Mouse (Mus musculus) stomach, postnatal 0 days (tissue): ENCODE measurements around the gene Defb36. TPM values are rescaled to one million over a fixed set of nuclear protein-coding genes. Genes with fewer than 3 reads are reported as not detected.

Source experiments
- ATAC-seq: fragments of 200-750 bp; cut with Nextera tagmentation; 2 replicates; pipeline ENCODE4 v1.8.0; 2017; ENCODE audit not compliant: low FRiP score, low TSS enrichment
- DNase-seq: peaks from one replicate; pipeline ENCODE4 v3.0.0-alpha.2; 2016; ENCODE audit warnings: low spot score
- H3K27ac ChIP-seq: fragments of 300-500 bp; sonication (generic); replicated peaks from 2 replicates; pipeline ENCODE4 v1.5.1; 2014; ENCODE audit warnings: mild to moderate bottlenecking, control low read depth
- H3K27me3 ChIP-seq: fragments of 300-500 bp; sonication (generic); 2 replicates; pipeline ENCODE4 v1.6.1; 2014; ENCODE audit warnings: low read length; ENCODE audit not compliant: control insufficient read depth, insufficient read depth
- H3K36me3 ChIP-seq: fragments of 300-500 bp; sonication (generic); 2 replicates; pipeline ENCODE4 v1.6.1; 2014; ENCODE audit warnings: low read length, mixed read lengths; ENCODE audit not compliant: control insufficient read depth, insufficient read depth
- H3K4me1 ChIP-seq: fragments of 300-500 bp; sonication (generic); replicated peaks from 2 replicates; pipeline ENCODE4 v1.6.1; 2014; ENCODE audit warnings: antibody characterized with exemption; ENCODE audit not compliant: control insufficient read depth, insufficient read depth
- H3K4me2 ChIP-seq: fragments of 300-500 bp; sonication (generic); replicated peaks from 2 replicates; pipeline ENCODE4 v1.6.1; 2014; ENCODE audit warnings: low read depth, mild to moderate bottlenecking, control low read depth, moderate library complexity
- H3K4me3 ChIP-seq: fragments of 300-500 bp; sonication (generic); 2 replicates; pipeline ENCODE4 v1.5.1; 2014; ENCODE audit warnings: low read depth, low read length, control low read depth
- H3K9ac ChIP-seq: fragments of 300-500 bp; sonication (generic); 2 replicates; pipeline ENCODE4 v1.6.1; 2014; ENCODE audit warnings: mild to moderate bottlenecking, low read length, control low read depth, mixed read lengths
- H3K9me3 ChIP-seq: fragments of 300-500 bp; sonication (generic); 2 replicates; pipeline ENCODE4 v1.6.1; 2016; ENCODE audit warnings: low read length; ENCODE audit not compliant: control insufficient read depth
- CTCF ChIP-seq: IDR thresholded peaks from 2 replicates; pipeline ENCODE4 v1.5.1; 2016; ENCODE audit warnings: antibody characterized with exemption, low read depth, mild to moderate bottlenecking, moderate library complexity
- EP300 ChIP-seq: optimal IDR thresholded peaks from 2 replicates; pipeline ENCODE3; 2016; ENCODE audit warnings: antibody characterized with exemption
- WGBS: fragments of 180-500 bp; shearing (Covaris S2); extraction: QIAGEN DNeasy Blood & Tissue Kit; methylation state at CpG from one replicate; pipeline ENCODE4 v1.1.7; 2014; 5-methylcytosine and 5-hydroxymethylcytosine counted together
- polyA plus RNA-seq: library from polyadenylated mRNA; unstranded; fragments of >200 nt; fragmentation: Nextera tagmentation; extraction: Ambion mirVana; gene quantifications from 2 replicates; pipeline ENCODE4 v1.2.1, GENCODE M21; 2015

Gene Defb36
- polyA plus RNA-seq, 1 experiment from 2014 or later = 0.23 TPM

- Histone ChIP-seq H3K4me3 (no peak within 1 kb of the TSS), H3K9ac (no peak within 1 kb of the TSS)
- 50% methylated on average over 7 of the region's 7 CpGs for WGBS
Measured at GRCm38 (mm10) chr2:152599299-152599698, 4.8 kb upstream of the Defb36 start, which contains the start of gene Defb45. TSS of gene Defb45 (minus strand) at chr2:152599399.

DNA sequence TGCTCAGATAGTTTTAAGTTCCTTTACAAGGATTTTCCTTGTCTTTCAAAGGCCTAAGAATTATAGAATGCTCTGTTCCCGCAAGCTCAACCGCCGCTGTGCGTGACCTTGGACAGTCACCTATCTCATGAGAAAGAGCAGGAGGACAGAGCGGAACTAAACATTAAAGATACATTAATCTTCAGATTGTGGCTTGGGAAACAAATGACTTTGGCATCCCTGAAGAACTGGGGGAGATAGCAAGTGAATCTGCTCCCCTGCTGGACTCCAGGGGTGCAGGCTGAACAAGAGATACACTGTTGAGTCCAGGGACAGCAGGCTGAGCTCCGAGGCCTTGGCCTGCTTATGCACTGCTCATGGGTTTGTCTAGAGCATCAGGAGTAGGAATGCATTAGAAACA lies 4.1 kb upstream of the Defb36 start:
- ATAC-seq (no peak), DNase-seq (no peak)
- H3K4me3 ChIP-seq = no peak overlapping the region
- H3K9me3 ChIP-seq = no peaks in the 10 kb centered on the region
- no peak overlapping the region for H3K4me2 ChIP-seq
- no peaks in the 10 kb centered on the region for H3K36me3 ChIP-seq
- H3K4me1 ChIP-seq = no peaks in the 10 kb centered on the region
- TF ChIP-seq CTCF (no peak), EP300 (no peak)
- H3K27me3 ChIP-seq = no peaks in the 10 kb centered on the region
- 68% methylated on average over 6 of the region's 6 CpGs for WGBS
- H3K27ac ChIP-seq = no peak overlapping the region
- no peak overlapping the region for H3K9ac ChIP-seq

More at GRCm38 (mm10) chr2:152599299-152599698, 4.8 kb upstream of the Defb36 start, which contains the start of gene Defb45:
- H3K9me3 ChIP-seq = no peaks in the 10 kb centered on the region
- no peaks in the 10 kb centered on the region for H3K27me3 ChIP-seq
- no peak for DNase-seq
- ATAC-seq = 0 out of 2 replicates have a peak, but pooled peaks have one; percentile 51
- no peak within 1 kb of the TSS for H3K4me2 ChIP-seq
- no peak for TF ChIP-seq CTCF
- no peak for TF ChIP-seq EP300
- no peaks in the 10 kb centered on the region for H3K36me3 ChIP-seq
- no peaks in the 10 kb centered on the region for H3K4me1 ChIP-seq
- H3K27ac ChIP-seq = no peak within 1 kb of the TSS

GRCm38 (mm10) chr2:152601275-152601960 lies 2.7 kb upstream of the Defb36 start:
- no peak overlapping the region for H3K4me3 ChIP-seq
- TF ChIP-seq EP300 (no peak), CTCF (peak; percentile 49)

DNA sequence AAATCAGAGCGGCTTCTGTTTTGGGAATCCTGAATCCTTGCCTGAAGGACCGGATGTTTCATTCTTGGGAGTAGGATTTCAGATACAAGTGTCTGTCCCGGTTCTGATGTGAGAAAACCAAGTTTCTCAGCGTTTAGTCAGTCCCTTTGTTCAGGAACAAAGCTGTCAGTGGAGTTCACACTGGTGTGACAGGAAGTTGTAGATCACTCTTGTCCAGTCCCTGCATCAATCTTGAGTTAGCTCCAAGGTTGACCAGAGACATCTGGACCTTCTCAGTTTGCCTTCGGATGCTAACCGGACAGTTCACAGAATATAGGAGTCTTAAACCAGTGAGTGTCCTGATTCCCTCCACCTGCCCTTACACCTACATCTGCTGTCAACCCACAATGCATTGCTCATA lies 3.6 kb downstream of the Defb36 start:
- Histone ChIP-seq H3K9me3 (no peaks in the 10 kb centered on the region), H3K27me3 (no peaks in the 10 kb centered on the region), H3K36me3 (no peaks in the 10 kb centered on the region), H3K4me1 (no peaks in the 10 kb centered on the region), H3K9ac (no peak overlapping the region), H3K4me2 (no peak overlapping the region), H3K4me3 (no peak overlapping the region), H3K27ac (no peak overlapping the region)
- DNase-seq (no peak), ATAC-seq (no peak)
- TF ChIP-seq CTCF = no peak
- TF ChIP-seq EP300 = no peak
- 38% methylated on average over 6 of the region's 6 CpGs for WGBS

More at GRCm38 (mm10) chr2:152601275-152601960, 2.7 kb upstream of the Defb36 start:
- no peak for DNase-seq
- Histone ChIP-seq H3K9ac (no peak overlapping the region), H3K36me3 (no peaks in the 10 kb centered on the region), H3K4me1 (no peaks in the 10 kb centered on the region), H3K27ac (no peak overlapping the region), H3K4me2 (no peak overlapping the region), H3K9me3 (no peaks in the 10 kb centered on the region), H3K27me3 (no peaks in the 10 kb centered on the region)
- 68% methylated on average over 4 of the region's 4 CpGs for WGBS
- ATAC-seq = no peak

DNA sequence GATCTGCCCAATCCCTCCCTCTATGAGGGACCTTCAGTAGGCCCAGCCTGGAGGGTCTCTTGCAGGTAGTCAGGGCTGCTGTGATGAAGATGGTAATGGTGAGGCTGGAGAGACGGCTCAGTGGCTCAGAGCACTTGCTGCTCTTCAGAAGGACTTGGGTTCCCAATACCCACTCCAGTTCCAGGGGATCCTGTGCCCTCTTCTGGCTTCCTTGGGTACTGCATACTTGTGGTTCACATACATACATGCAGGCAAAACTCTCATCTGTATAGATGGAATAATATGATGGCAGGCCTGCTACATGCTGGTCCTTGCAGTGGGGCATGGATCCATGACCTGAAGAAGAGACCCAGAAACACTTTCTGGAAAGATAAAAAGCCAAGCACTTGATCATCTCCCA lies 4.6 kb downstream of the Defb36 start:
- no peaks in the 10 kb centered on the region for H3K4me1 ChIP-seq
- H3K27ac ChIP-seq = no peak overlapping the region
- H3K4me3 ChIP-seq = no peak overlapping the region
- 100% methylated on average over 1 of the region's 1 CpGs for WGBS
- H3K27me3 ChIP-seq = no peaks in the 10 kb centered on the region
- H3K9me3 ChIP-seq = no peaks in the 10 kb centered on the region
- no peak for TF ChIP-seq EP300
- peak; percentile 20; the same call in 1 of the 2 replicates for TF ChIP-seq CTCF
- no peak for ATAC-seq
- H3K9ac ChIP-seq = no peak overlapping the region
- no peak overlapping the region for H3K4me2 ChIP-seq
- no peaks in the 10 kb centered on the region for H3K36me3 ChIP-seq
- no peak for DNase-seq

GRCm38 (mm10) chr2:152612193-152612592 lies 8.1 kb downstream of the Defb36 start:
- no peak for ATAC-seq

More at GRCm38 (mm10) chr2:152612193-152612592, 8.1 kb downstream of the Defb36 start:
- no peaks in the 10 kb centered on the region for H3K27me3 ChIP-seq
- H3K9me3 ChIP-seq = no peaks in the 10 kb centered on the region
- H3K36me3 ChIP-seq = no peaks in the 10 kb centered on the region
- TF ChIP-seq CTCF (no peak), EP300 (no peak)
- no peaks in the 10 kb centered on the region for H3K4me1 ChIP-seq
- no peak overlapping the region for H3K4me2 ChIP-seq
- WGBS = 36% methylated on average over 7 of the region's 8 CpGs
- no peak for DNase-seq
- no peak overlapping the region for H3K9ac ChIP-seq
- H3K4me3 ChIP-seq = no peak overlapping the region
- no peak overlapping the region for H3K27ac ChIP-seq
